Mouse (Mus musculus) forelimb bud, embryonic 11.5 days (tissue): ENCODE results near the gene Tmem255a.

Experiments
- DNase-seq: peaks from one replicate; pipeline ENCODE4 v3.0.0-alpha.2; 2012; ENCODE audit warnings: low read depth, low spot score

Tmem255a gene

GRCm38 (mm10) chrX:38251851-38252571 is at the start of gene Tmem255a:
TSS of gene Tmem255a (minus strand) at chrX:38252439.
- DNase-seq: no peak

- no peak for DNase-seq
Measured at GRCm38 (mm10) chrX:38259610-38260009, 7.4 kb upstream of the Tmem255a start.

- DNase-seq: no peak
Measured at GRCm38 (mm10) chrX:38250352-38250950, 1.8 kb downstream of the Tmem255a start.

- peak; percentile 60 for DNase-seq
Measured at GRCm38 (mm10) chrX:38249640-38250351, 2.4 kb downstream of the Tmem255a start.

GRCm38 (mm10) chrX:38247601-38248000 is 4.6 kb downstream of the Tmem255a start:
- no peak for DNase-seq

GRCm38 (mm10) chrX:38247108-38247507 is 5.1 kb downstream of the Tmem255a start:
- DNase-seq: no peak

GRCm38 (mm10) chrX:38237731-38238130 is 14.5 kb downstream of the Tmem255a start:
- no peak for DNase-seq

- DNase-seq: no peak
Measured at GRCm38 (mm10) chrX:38229888-38230287, 22.4 kb downstream of the Tmem255a start.

- no peak for DNase-seq
Measured at GRCm38 (mm10) chrX:38222757-38223156, 29.5 kb downstream of the Tmem255a start.

- peak; percentile 36 for DNase-seq
Measured at GRCm38 (mm10) chrX:38217676-38217991, 34.6 kb downstream of the Tmem255a start.

- DNase-seq: peak; percentile 14
Measured at GRCm38 (mm10) chrX:38216986-38217675, 35.1 kb downstream of the Tmem255a start.

GRCm38 (mm10) chrX:38207392-38207791 is 44.8 kb downstream of the Tmem255a start:
- DNase-seq: no peak

GRCm38 (mm10) chrX:38201816-38202215 is 50.4 kb downstream of the Tmem255a start:
- DNase-seq: no peak

GRCm38 (mm10) chrX:38190458-38190764 is 61.8 kb downstream of the Tmem255a start:
- DNase-seq: no peak

- DNase-seq: peak; percentile 80
Measured at GRCm38 (mm10) chrX:38189552-38190457, 62.4 kb downstream of the Tmem255a start, which contains the start of gene Zbtb33. TSS of gene Zbtb33 (plus strand) at chrX:38189793.

- DNase-seq: no peak
Measured at GRCm38 (mm10) chrX:38185520-38185919, 66.7 kb downstream of the Tmem255a start.

GRCm38 (mm10) chrX:38181608-38182258 is 70.5 kb downstream of the Tmem255a start:
- DNase-seq: peak; percentile 53

GRCm38 (mm10) chrX:38180656-38181607 is 71.3 kb downstream of the Tmem255a start:
- no peak for DNase-seq

GRCm38 (mm10) chrX:38179891-38180310 is 72.3 kb downstream of the Tmem255a start:
- DNase-seq: peak; percentile 48
